Mouse (Mus musculus): ENCODE results near the gene Rapgef5.

Gene Rapgef5

DNA sequence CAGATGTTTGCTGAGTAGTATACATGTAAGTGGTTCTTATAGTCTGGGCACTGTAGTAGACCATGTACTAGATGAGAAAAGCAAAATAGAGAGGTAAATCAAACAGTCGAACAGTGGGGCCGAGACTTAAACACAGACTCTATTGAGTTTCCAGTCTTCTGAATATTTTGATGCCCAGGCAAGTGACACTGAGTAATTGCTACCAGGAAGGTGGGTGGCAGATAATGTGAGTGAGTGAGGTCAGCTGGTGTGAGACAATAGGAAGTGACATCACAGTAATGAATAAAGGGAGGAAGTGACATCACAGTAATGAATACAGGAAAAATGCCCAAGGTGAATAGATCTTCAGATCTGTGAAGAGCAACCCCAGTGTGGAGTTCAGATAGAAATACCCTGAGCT lies at the start of gene Rapgef5:
TSS of gene Rapgef5 (plus strand) at position 301 of the 400 bp plus-strand sequence.
- DNase-seq: no peak

DNA sequence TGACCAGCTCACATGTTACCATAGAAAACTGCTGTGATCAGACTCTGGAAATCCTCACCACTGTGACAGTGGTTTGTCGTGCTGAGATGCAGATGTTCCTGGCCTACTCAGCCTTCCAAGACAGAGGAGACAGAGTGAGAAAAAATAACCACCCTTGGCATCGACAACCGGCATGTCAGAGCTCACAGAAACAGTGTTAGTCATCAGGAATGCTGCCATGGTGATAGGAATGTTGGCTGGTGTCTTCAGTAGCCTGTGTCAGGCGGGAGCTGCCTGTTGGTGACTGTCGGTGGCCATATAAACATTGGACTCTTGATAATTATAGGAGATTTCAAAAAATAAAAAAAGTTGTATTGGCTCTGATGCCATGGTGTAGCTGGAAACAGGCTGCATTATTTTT lies 48.0 kb upstream of the Rapgef5 start:
- DNase-seq: no peak

DNA sequence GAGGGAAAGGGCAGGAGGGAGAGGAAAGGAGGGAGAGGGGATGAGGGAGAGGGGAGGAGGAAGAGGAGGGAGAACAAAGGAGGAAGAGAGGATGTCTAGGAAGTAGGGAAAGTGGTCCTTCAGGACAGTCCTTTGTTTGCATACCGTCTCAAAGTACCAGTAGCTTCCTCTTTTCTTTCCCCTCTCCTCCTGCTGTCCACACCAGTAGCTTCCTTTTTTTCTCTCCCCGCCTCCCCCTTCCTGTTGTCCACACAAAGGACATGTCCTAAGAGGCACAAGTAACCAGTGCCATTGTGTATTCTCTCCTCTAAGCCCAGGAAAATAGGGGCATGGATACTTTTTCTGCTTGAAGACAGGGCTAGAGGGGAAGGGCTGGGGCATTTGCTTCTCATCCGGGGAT lies 37.3 kb upstream of the Rapgef5 start:
- no peak for DNase-seq

DNA sequence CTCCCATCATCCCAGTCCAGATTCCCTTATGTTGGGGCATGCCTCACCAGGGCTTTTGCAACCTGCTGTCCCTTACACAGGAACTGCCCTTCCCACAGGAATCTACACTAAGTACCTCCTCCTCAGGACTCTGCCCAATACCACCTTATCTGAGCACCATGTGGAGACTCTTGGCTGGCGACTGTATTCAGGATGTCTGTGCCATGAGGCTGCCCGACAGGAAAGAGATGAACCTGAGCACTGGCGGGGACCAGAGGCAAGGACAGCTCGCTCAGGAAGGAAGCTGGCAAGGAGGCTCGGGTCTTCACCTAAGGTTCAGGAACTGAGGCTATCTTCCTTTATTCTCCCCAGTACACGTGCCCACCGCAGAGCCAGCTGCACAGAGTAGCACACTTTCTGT lies 36.6 kb upstream of the Rapgef5 start:
- no peak for DNase-seq

DNA sequence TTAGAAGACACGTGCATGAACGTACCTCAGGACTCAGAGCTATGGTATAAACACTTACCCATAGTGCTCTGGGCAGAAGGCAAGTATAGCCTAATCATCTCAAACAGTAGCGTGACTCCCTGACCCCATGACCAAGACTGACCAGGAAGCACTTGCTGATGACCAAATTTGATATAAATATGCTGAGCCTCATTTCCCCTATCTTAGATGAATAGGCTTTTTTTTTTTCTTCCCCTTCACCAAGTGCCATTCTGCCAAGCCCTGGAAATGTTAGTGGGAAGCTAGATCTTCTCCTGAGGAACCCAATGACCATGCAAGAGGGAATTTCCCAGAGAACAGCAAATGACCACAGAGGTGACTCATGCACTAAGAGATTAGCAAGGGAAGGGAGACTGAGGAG lies 35.3 kb upstream of the Rapgef5 start:
- DNase-seq: no peak

DNA sequence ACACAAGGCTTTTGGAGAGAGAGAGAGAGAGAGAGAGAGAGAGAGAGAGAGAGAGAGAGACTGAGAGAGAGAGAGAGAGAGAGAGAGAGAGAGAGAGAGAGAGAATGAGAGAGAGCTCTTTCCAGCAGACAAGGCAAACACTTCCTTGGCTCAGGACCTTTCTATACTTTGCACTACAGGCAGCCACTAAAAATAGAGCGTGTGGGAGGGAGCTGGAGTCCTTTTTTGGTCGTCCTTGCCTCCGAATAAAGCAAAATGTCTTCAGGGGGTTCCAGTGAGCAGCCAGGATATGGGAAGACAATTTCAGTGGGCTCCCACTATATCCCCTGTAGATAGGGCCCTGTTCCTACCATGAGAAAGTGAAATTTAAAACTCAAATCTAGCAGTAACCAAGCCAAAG lies 33.6 kb upstream of the Rapgef5 start:
- DNase-seq: no peak

DNA sequence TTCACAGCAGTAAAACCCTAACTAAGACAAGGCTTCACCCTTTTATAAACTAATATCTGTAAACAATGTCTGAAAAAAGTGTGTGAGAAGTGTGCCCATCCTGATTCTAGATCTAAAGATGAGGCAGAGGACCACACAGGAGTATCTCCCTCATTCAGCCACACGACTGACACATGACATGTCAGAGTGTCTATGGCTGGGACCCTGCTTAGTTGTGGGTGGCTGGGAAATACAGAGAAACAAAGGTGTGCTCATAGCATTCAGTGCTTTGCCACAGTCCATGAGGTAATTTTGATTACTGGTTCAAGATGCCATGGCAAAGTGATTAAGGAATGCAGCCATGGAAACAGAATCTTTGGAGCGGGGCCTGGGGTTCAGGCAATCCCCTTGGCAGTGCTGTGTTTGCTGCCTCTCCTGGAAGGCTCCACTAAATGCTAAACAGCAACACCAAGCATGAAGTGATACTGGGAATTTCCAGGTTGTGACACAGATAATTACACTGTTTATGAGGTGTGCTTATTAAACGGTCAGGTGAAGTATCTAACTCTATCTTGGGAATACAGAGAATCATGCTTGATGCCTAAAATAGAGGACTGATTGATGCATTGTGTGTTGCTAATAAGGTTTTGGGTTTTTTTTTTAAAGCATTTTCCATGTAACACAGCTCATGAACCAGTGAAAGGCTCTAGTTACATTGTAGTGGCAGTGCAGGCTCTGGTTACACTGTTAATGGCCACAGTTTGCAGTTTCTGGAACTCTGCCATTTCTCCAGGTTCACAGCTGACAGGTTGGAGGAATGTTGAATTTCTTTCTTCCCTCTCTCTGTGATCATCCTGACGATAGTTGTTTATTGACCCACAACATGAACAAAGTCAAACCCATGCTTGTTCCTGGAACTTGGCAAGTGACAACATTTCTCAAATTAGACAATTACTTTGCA lies 29.9 kb upstream of the Rapgef5 start:
- no peak for DNase-seq

DNA sequence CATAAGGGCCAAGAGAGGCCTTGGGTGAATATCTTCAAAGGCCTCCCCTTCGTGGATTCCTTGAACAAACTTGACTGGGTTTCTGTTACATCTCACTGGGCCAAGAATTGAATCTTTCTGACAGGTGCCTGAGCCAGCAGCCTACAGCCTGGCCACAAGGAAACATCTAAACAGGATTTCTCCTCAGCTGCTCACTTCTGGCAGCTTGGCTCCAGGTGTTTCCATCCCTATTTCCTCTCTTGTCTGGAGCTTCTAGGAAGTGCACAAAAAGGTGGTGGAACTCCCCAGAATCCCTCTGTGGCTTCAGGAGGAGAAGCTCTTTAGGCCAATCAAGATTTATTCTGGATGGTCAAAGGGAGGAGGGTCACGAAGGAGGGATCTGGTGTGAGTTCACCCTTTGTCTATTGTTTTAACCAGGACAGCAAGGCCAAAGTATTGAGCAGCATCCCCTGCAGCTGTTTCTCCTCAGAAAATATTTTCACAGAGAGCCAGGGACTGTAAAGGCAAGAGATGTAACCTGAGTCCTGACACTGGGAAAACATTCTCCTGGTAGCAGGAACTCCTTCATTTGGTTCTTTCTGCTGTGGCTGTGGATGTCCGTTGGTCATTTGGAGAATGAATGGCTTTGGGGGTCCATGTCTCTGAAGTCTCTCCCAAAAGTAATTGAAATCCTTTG lies 19.6 kb upstream of the Rapgef5 start:
- DNase-seq: no peak

DNA sequence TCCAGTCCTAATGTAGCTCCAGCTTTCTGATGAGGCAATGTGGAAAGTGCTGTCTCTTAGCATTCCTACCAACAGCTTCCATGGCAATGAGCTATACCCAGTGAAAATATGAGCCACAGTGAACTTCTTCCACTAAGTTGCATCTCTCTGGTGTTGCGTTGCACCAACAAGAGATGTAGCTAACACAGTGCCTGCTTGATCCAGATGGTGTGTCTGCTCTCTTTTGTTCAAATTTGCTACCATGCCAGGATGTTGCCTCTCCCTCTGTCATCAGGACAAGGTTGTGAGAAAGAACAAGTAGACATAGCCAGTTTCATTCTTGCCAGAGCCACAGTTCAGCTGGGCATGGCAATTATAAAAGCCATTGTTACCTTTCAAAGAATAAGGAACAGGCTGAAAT lies 18.9 kb upstream of the Rapgef5 start:
- no peak for DNase-seq

DNA sequence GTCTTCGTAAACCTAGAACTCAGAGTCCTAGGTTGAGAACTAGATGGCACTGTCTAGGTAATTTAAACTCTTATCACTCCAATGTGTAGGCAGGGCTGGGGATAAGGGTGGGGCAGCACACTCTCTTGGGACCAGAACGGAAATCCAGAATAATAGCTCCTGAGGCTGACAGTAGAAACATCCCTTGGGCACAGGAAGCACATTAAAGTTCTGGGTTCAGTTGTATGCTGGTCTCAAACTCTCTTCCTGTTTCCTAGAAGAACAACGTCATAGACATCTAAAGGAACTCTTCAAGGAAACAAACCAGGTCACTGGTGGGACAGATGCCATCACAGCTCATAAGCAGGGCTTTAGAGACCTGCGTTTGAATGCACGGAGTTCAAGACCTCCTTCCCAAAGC lies 17.0 kb upstream of the Rapgef5 start:
- DNase-seq: no peak

DNA sequence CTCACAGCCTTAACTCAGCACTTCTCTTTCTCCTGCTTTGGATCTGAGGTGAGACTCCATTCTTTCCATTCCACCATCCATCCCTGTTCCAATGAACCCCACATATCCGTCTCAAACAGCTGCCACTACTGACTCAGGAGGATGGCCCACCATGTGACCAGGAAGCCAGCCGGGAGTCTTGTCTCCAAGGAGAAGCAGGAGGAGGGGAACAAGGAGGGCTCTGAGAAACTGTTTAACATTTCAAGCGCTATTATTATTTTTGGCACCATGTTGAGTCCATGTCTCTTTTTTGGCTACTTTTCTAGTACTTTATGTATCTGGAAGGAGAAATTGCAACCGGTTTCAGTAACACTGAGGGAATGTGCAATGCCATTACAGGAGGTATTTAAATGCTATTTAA lies 15.1 kb upstream of the Rapgef5 start:
- DNase-seq: no peak

DNA sequence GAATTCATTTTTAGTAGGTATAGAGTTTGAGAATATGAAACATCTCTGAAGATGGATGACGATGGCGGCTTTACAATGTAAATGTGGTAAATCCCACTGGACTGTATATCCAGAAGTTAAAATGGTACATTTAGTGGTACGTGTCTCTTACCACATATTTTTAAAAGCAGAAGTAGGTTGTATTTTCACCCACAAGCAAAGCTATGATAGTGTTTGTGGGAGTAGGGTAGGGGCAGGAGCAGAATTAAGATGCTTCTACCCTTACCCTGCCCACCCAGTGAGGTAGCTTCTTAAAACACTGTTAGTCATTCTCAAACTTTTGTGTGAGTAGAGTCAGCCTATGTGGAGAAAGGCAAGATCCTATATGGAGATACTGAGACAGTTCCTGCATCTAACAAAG lies 13.4 kb upstream of the Rapgef5 start:
- DNase-seq: no peak

DNA sequence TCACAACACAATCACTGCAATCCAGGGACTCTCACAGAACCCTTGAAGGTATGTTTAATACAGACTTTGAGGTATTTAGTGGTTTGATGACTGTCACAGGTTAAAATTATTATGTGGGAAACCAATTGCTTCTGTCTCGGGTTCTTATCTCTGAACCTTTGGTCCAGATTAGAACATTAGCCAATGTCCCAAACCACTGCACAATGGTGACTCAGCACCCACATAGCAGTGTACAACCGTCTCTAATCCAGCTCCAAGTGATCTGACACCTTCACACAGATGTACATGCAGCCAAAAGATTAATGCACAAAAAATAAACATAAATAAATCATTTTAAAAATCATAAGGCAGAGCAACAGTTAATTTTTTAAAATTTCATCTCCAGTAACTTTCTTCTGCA lies 11.1 kb upstream of the Rapgef5 start:
- no peak for DNase-seq

DNA sequence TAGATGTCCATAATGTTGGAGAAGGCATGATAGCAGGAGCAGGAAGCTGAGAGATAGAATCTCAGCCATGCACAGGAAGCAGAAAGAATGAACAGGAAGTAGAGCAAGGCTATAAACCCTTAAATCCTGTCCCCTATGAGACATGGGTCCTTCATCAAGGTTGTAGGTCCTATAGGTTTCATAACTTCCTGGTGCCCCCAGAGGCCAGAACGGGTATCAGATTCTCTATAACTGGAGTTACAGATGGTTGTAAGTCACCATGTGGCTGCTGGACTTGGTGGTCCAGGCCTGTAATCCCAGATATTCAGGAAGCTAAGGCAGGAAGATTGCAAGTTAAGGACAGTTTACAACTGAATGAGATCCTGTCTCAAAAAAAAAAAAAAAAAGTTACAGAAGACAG lies 8.5 kb upstream of the Rapgef5 start:
- DNase-seq: no peak

DNA sequence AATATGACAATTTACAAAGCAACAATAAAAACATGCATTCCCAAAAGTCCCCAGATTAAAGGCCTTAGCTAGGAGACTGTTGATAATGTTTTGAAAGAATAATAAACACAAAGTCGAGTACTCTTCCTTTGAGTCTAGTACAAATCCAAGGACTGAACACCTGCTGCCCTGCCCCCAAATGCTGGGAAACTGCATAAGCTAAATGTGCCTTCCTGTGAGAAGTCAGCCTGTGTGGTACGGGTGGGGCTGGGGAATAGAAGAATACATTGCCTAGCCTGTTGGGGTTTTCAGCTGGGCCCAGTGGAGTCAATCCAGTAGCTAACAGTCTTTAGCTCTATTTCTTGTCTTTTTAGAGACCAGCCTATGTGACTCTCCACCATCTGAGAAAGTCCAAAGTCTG lies 6.4 kb upstream of the Rapgef5 start:
- DNase-seq: no peak

DNA sequence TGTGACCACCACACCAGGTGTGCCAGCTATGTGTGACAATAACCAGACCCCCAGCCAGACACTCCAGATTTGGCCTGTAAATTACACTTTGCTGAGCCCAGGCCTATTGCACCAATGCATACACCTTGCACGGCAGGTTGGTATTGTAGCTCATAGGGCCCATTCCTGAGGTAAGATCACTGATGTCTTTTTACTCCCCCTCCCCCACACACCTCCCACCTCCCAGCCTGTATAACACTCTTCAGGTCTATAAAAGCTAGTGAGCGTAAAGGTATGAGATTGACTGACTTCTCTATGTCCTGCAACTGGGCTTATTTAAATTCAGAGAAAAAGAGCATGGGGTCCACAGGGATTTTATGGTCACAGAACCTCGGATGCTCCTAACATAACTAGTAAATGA lies 3.8 kb upstream of the Rapgef5 start:
- no peak for DNase-seq

DNA sequence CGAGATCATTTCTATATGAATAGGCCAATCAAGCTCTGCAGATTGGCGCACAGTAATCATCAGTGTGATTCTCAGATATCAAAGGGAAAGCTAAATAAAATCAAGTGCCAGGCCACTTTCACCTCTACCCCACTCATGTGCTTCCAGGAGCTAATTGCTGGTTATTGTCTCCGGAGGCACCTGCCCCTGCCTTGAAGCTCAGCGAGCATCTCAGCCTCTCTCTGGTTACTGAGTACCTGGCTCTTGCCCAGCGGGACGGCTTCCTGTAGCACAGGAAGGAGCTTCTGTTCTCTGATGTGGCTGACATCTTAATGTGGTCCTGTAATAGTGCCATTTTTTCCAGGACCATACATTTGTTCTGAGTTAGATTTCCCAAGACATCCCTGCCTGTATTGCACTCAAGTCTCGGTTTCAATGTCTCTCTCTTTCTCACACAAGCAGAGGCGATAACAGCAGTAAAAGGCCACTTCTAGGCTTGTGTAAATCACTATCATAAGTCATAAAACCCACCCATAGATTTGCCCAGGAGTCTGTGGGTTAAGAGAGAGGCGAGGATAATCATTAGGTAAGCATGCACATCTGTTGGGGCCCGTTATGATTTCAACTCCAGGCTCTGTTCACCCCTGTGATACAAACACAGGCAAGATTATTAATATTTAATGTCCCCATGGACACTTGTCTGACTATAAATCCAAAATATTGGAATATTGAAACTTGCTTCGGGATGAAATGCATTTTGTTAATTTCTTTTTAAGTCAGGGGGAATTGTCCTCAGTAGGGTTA lies 2.9 kb upstream of the Rapgef5 start:
- DNase-seq: no peak

DNA sequence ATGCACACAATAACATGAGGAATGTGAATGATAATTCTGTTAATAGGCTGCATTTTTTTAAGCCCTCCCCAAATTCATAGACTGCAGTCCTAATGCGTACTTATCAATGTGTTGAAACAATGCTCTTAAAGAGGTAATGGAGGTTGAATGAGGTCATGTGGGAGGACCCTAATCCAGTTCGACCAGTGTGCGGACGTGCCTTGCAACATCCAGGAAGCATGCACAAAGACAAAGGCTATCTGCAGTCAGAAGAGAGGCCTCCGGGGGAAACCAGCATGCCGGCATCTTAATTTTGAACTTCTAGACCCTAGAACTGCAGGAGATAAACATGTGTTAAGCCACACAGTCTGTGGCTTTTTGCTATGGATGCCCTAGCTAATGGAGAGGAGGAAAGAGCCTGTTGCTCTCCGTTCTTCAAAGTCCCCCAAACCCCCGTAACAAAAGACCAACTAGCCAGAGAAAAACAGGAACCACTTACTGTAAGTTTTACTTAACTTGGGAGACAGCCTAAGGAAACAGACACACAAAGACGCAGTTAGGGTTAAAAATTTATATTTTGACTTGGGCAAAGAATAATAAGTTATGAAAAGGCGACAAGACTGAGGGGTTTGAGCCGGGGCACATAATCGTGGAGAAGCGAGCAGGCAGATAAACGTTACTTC lies 1.1 kb downstream of the Rapgef5 start:
- DNase-seq: no peak

DNA sequence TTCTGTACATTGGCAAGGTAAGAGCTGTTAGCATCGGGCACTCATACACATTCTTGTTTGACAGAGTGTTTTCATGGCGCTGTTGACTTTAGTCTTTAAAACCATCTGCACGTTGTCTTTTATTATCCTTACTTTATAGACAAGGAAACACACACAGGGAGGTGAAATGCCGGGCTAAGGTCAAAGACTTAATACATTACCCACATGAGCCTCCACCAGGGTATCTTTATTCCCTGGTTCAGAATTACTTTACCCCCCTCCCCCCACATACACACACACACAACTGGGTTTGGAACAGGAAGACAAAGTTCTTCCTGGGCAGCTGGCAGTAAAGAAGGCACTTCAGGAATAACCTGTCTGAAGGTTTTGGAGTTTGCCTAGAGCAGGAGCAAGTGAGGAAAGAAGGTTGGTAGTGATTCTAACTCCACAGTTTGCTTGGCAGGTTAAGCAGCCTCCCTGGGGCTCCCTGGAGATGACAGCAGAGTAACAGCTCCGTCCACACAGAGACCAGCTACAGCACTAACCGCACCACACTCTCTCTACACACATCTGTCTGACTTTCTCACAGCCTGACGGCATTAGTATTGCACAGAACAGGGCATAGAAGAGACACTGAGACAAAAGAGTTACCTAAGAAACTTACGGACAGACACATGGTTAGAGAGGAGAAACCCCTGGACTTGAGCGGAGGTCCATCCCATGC lies 8.2 kb downstream of the Rapgef5 start:
- DNase-seq: no peak

DNA sequence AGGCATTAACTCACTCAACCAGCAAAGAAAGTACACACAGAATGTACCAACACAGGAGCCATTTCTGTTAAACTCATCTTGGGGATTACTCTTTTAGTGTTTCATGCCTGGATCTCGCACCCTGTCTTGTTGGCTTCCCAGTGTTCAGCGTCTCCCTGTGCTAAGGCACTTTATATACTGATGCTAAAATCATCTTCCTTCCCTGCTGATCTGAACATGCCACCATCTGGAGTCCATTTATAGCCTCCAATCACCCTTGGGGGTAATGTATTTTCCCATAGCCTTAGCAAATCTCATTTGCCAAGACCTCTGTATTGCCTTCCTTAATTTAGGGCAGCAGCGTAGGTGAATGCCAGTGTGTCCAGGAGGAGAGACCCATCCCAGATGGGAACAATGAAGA lies 11.6 kb downstream of the Rapgef5 start:
- no peak for DNase-seq

DNA sequence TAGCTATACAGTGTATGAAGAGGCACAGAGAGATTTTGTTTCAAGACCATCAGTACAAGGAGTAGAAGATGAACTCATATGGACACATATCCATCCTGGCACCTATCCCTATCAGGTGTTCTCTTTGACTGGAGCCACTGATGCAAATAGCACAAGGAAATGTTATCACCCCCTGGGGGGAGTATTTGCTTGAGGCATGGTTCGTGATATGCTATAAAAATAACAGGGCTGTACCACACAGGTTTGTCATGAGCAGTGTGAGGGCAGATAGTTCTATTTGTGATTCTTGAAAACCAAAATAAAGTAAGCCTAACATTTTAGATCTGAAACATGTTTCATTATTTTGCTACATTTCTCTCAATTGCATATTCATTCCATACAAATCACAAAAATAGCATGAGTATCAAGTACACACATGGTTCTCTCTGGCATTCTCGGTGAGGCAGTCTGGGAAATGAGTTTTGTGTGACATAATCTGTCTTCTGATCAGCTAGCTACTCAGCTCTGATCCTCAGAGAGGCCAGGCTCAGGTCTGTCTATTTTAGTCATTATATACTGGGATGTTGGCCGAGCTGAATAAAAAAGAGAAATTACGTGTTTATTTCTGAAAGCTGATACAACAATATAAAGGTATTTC lies 12.3 kb downstream of the Rapgef5 start:
- DNase-seq: no peak

DNA sequence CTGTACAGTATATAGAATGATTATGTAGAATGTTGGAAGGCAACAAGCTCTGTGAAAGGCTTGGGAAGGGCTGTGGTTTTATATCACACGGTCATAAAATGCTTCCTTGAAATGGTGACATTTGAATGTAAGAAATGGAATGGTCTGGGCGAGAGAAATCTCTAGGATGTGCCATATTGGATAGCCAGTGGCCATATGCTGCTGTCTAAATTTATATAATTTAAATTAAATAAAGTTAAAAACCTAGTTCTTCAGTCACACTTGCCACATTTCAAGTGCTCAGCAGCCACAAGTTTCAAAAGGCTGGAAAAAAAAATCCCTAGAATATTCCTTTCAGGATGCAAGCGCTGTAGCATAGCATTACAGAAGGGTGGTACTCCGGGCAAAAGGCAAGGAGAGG lies 14.8 kb downstream of the Rapgef5 start:
- no peak for DNase-seq

Data from thymus, adult 18-20 months (tissue).